Mouse (Mus musculus): ENCODE measurements at regions not wholly inside any gene's neighbourhood (a gene's known extent, or its start where the extent isn't known, plus 50 kb on each side); places are given as distances from the start of the nearest gene placed in this dataset.

DNA sequence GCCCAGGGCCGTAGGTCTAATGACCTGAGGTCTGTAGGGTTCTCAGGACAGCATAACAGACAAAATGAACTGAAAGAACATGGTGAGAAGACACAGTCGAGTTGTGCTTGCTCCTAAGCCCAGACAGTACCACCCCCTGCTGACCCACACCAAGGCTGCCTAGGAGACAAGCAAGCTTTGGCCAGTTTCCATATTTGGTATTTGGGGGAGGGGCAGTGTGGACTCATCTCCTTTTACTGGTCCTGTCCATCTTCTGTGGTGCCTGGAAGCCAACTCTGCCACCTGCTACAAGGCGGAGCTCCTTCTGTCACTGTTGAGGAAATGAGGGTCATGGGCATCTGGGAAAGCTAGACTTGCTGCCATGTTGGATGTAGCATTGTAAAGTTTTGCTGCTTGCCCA, 68.9 kb downstream of the Tex29 start:
- no peak for DNase-seq (ENCODE audit: low spot score)

DNA sequence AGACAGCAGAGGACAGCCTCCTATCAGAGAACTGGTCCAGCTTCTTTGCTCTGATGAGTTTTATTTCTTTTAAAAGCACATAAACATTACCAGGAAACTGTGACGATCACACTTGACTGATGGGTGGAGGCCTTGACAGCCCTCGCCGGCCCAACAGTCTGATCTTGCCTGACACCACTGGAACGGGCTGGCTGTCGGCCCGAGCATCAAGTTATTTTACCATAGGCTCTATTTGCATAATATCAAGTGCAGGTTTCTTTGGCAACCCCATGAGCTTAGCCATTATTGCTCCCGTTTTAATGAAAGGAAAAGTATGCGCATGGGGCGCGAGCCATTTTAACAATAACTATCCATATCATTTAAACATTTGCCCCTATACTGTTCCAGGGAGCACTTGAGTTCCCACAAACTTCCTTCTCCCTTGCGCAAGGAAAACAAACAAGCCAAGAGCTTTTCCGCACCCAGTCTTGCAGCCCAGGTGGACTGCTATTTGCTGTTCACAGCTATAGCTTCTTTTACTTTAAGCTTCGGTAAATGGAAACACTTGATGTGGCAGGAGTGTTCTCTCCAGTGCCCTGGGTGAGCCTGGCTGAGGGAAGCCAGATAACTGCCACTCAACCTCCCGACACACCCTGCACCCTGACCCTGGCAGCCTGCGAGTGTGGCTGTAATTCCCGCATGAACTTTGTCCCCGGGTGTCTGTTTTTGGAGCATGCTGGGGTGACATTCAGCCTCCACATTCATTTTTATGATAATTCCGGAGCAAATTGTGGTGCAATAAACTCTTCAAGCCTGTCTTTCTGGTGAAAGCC, 71.6 kb downstream of the Tex29 start:
- no peak for DNase-seq (ENCODE audit: low spot score)

DNA sequence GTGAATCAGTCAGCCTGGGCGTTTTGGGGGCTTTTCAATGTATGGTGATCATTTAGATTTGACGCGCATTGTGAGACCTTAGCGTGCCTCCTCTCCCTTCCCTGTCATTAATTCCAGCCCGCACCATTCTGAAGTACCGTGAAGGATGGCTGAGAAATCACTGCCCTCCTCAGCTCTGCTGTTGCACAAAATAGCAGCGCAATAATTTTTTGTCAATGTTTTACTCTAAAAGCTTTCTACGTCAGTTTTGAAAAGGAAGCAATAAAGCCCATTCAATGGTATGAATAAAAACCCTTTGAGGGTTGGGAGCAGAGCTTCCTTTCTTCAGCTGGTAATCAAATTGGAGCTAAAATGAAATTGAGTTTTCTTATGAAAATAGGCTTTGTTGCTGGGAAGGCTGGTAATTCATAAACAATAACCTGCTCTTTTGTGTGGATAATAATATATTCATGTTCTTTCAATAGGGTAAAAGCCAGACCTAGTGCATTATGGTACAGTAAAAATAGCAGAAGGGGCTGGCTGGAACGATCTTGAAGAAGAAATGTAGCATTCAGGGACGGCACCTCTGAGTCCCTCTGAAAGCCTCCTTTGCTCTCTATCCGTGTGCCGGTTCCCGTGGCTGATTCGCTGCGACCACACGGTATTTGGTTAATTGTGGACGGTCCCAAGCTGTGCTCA, 72.3 kb downstream of the Tex29 start:
- DNase-seq (ENCODE audit: low spot score): no peak

GRCm38 (mm10) chr8:11913129-11913900, 73.0 kb downstream of the Tex29 start:
- peak; percentile 9 for DNase-seq (ENCODE audit: low spot score)

DNA sequence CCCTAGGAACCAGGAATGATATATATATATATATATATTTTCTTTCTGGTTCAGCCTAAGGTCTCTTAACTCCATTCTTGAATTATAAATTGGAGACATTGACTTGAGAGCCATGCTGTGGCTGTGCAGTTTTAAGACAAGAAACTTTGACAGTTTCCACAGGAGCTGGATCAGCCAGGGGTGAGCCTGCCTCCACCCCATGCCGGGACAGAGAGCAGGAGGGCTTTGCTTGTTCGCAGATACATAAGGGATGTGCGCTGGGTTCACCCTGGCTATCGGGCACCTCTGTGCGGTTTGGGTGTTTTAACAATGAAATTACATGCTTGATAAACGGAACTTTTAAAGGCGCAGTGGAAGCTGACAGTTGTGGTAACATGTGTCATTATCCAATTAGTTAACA, 73.9 kb downstream of the Tex29 start:
- DNase-seq (ENCODE audit: low spot score): no peak

DNA sequence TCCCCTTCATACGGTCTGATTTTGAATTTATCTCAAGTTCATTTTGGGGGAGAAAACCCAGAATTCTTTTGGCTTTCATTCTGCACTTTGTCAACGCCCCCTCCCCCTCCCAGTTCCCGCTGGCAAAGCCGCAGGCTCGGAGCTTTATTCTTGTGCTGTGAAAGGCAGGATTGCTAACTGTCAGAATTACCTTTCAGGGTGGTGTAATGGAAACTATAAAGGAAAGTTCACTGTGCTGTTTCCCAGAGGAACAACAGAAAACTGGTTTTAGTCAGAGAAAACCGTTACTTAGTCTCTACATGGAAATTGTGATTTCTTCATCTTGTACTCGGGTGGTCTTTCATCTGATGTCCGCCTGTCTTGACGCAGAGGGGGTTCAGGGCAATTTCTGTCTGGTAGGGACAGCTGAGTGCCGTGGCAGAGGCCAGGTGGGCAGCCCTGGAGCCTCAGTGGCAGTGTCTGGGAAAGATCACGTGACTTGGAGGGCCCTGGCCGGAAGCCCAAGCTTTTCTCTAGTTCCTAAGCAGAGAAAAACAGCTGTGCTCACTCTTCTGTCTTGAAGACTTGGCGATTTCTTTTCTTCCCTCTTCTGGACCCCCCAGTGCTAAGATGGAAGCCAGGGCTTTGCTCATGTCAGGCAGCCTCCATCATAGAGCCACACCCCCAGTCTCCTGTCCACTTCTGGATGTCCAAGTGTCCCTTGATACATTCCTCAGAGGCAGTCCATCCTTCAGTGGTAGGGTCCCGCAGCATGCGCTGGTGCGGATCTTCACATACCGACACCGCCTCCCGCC, 74.6 kb downstream of the Tex29 start:
- DNase-seq (ENCODE audit: low spot score): no peak

- no peak for DNase-seq (ENCODE audit: low spot score)
Observed at GRCm38 (mm10) chr8:11915721-11916120, 75.4 kb downstream of the Tex29 start.

GRCm38 (mm10) chr8:11919876-11920275, 79.6 kb downstream of the Tex29 start:
- DNase-seq (ENCODE audit: low spot score): no peak

DNA sequence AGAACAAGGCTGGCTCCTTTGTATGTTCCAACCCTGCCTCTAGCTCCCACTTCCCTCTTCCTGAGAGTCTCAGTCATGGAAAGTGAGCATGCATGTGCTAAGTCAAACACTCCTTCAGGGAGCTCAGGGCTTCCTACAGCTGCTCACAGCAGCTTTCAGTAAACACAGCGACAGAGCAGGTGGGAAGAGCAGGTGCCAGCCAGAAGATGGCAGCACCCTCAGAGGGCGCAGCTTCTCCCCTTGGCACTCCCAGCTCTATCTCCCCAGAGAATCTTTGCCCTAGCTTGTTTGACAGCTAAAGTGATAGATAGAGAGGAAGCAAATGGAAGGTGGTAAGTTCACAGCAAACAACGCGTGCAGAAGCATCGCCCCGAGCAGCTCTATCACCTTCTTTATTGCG, 82.8 kb downstream of the Tex29 start:
- no peak for DNase-seq (ENCODE audit: low spot score)

- DNase-seq (ENCODE audit: low spot score): peak; percentile 80
Observed at GRCm38 (mm10) chr8:11924165-11924564, 83.9 kb downstream of the Tex29 start.

GRCm38 (mm10) chr8:11942892-11943332, 102.6 kb downstream of the Tex29 start:
- no peak for DNase-seq (ENCODE audit: low spot score)

GRCm38 (mm10) chr8:11947766-11948165, 107.5 kb downstream of the Tex29 start:
- DNase-seq (ENCODE audit: low spot score): no peak

GRCm38 (mm10) chr8:11956268-11956667, 116.0 kb downstream of the Tex29 start:
- DNase-seq (ENCODE audit: low spot score): no peak

- DNase-seq (ENCODE audit: low spot score): peak; percentile 21
Observed at GRCm38 (mm10) chr8:11957046-11957783, 116.9 kb downstream of the Tex29 start.

DNA sequence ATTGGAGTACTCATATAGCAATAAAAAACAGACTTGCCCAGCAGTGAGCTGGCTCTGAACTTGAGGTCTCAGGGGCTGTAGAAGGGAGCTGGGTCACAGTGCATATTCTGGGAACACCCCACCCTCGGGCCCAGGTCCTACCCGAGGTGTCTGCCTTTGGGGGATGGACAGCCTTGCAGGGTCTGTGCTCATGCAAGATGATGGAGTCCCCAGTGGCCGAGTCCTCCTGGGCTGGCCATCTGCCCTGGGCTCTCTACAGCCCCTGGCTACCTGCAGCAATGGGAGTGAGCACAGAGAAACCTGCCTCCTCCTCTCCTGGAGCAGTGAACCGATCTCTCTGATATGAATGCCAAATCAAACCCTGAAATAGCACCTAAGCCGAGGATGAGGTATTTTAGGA, 117.9 kb downstream of the Tex29 start:
- DNase-seq (ENCODE audit: low spot score): no peak

DNA sequence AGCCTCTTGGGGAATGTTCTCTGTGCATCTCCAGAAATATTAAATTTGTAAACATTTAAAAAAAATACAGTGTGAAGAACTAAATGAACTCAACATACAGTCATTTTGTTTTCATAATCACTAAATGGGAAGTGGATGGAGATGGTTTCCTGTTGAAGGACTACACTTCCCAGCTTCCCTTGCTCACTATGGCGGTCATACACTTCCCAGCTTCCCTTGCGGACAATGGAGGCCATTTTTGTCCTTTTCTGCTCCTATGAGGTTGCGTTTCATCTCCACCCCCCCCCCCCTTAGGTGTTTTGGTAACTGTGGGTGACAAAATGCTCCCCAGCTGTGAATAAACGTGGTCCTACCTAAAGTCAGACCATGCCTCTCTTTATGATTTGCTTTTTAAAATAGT, 119.2 kb downstream of the Tex29 start:
- DNase-seq (ENCODE audit: low spot score): no peak

DNA sequence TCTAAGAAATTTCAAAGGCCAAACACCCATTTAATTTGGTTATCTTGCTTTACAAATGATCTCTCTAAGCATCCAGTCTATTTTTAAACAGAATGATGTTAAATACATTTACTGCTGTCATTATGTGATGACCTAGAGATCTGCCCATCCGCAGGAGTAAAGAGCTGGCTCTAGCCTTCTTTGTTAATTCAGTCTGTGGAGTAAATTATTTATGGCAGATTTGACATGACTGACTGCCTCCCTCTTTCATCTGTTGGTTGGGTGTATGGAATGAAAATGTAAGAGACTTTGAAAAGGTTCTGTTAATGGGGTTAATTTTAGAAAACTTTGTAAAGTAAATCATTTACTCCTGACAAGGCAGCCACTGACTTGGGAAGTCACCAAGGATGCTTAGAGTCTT, 123.3 kb downstream of the Tex29 start:
- DNase-seq (ENCODE audit: low spot score): no peak

DNA sequence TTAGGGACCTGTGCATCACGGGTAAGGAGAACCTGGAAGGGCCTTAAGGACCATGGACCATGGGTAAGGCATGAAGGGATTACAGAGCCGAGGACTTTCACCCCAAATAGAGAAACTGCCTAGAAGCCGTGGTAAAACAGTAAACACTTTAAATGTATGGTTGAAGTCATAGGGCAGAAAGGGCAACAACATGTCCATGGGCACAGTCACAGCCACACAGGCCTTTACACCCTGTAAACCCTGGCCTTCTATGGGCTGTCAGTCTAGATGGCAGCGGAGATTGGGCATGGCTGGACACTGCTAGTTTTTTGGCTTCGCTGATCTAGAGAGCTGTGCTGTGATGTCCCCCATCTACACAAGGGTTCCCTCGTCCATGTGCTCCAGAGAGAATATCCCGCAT, 127.4 kb downstream of the Tex29 start:
- DNase-seq (ENCODE audit: low spot score): no peak

GRCm38 (mm10) chr8:11970515-11970914, 130.2 kb downstream of the Tex29 start:
- DNase-seq (ENCODE audit: low spot score): no peak

GRCm38 (mm10) chr8:11973436-11973835, 133.2 kb downstream of the Tex29 start:
- DNase-seq (ENCODE audit: low spot score): no peak

DNA sequence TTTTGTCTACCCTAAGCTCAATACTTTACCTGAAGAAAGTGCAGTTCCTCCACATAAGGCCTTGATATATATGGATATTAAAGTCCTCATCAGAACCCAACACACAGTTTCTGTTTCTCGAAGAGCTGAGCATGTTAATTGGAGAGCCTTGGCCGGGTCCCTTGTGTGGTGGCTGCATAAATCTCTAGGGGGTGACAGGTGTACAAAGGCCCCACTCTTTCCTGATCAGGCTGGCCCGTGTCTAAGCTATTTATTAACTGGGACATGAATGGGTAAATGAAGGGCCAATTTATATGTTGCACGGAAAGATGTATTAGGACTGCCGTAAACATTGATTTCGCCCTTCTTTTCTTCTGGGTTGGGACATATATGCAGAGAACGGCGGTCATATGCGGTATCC, 136.8 kb downstream of the Tex29 start:
- no peak for DNase-seq (ENCODE audit: low spot score)
